Mouse (Mus musculus) intestine, embryonic 15.5 days (tissue): ENCODE measurements at regions not wholly inside any gene's neighbourhood (a gene's known extent, or its start where the extent isn't known, plus 50 kb on each side); places are given as distances from the start of the nearest gene placed in this dataset.
A peak's percentile ranks its signal among the peaks of the same experiment; 100 is the strongest.

ENCODE experiments used
- ATAC-seq: fragments of 200-750 bp; cut with Nextera tagmentation; 2 replicates; pipeline ENCODE4 v1.8.0; 2017; ENCODE audit warnings: moderate TSS enrichment, moderate library complexity
- H3K27ac ChIP-seq: fragments of 300-500 bp; sonication (generic); 2 replicates; pipeline ENCODE4 v1.5.1; 2015; ENCODE audit warnings: mild to moderate bottlenecking, inconsistent platforms
- H3K27me3 ChIP-seq: fragments of 300-500 bp; sonication (generic); replicated peaks from 2 replicates; pipeline ENCODE4 v1.6.1; 2015; ENCODE audit warnings: inconsistent platforms
- H3K36me3 ChIP-seq: fragments of 300-500 bp; sonication (generic); 2 replicates; pipeline ENCODE4 v1.6.1; 2015; ENCODE audit warnings: inconsistent platforms
- H3K4me1 ChIP-seq: fragments of 300-500 bp; sonication (generic); replicated peaks from 2 replicates; pipeline ENCODE4 v1.6.1; 2015; ENCODE audit warnings: inconsistent platforms
- H3K4me2 ChIP-seq: fragments of 300-500 bp; sonication (generic); replicated peaks from 2 replicates; pipeline ENCODE4 v1.6.1; 2015; ENCODE audit warnings: mild to moderate bottlenecking, inconsistent platforms
- H3K4me3 ChIP-seq: fragments of 300-500 bp; sonication (generic); replicated peaks from 2 replicates; pipeline ENCODE4 v1.5.1; 2015; ENCODE audit warnings: inconsistent platforms
- H3K9ac ChIP-seq: fragments of 300-500 bp; sonication (generic); 2 replicates; pipeline ENCODE4 v1.6.1; 2015; ENCODE audit warnings: inconsistent platforms
- H3K9me3 ChIP-seq: fragments of 300-500 bp; sonication (generic); 2 replicates; pipeline ENCODE4 v1.6.1; 2016; ENCODE audit warnings: inconsistent platforms
- WGBS: fragments of 180-500 bp; shearing (Covaris S2); methylation state at CpG from one replicate; pipeline ENCODE4 v1.1.7; 2015; 5-methylcytosine and 5-hydroxymethylcytosine counted together

DNA sequence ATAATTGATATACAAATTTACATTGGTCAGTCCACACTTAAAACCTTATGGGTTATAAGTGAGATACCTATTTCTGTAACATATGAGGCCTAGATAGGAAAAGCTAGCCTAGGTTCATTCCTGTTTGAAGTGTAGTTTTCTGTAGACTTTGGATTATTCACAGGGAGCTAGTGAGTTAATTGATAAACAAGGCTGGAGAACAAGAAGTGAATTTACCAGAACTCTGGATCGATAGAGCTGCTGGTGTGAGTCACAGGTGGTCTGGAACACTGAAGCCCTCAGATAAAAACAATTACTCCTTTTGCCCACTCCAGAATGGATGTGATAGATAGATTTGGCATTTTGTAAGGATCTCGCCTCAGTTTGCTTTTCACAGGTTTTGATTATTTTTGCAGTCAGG, 62.0 kb upstream of the Rtl1 start:
- Histone ChIP-seq H3K4me2 (no peak overlapping the region), H3K9ac (no peak overlapping the region), H3K27me3 (no peaks in the 10 kb centered on the region), H3K36me3 (no peaks in the 10 kb centered on the region), H3K4me1 (no peaks in the 10 kb centered on the region), H3K4me3 (no peak overlapping the region), H3K27ac (no peak overlapping the region), H3K9me3 (no peaks in the 10 kb centered on the region)
- no peak for ATAC-seq
- WGBS: 72% methylated on average over 2 of the region's 2 CpGs

DNA sequence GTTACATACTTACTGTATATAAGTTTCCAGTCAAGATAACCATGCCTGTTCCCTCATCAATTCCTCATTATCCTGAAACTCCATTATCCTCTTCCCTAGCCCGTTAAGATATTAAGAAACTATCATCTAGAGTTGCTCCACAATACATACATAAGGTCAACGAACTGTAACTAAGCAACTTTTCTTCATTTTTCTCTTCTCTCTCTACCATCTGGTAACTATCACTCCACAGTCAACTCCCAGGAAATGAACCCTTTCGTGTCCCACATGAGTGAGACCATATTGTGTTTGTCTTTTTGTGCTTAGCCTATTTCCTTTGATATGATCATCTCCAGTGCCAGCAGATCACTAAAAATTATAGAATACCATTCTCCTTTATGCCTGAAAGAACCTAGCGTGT, 74.6 kb upstream of the Rtl1 start:
- Histone ChIP-seq H3K27me3 (no peaks in the 10 kb centered on the region), H3K4me3 (no peak overlapping the region), H3K9ac (no peak overlapping the region), H3K36me3 (no peaks in the 10 kb centered on the region), H3K4me2 (no peak overlapping the region), H3K9me3 (no peaks in the 10 kb centered on the region), H3K4me1 (no peaks in the 10 kb centered on the region), H3K27ac (no peak overlapping the region)
- 60% methylated on average over 4 of the region's 4 CpGs for WGBS
- ATAC-seq: no peak

DNA sequence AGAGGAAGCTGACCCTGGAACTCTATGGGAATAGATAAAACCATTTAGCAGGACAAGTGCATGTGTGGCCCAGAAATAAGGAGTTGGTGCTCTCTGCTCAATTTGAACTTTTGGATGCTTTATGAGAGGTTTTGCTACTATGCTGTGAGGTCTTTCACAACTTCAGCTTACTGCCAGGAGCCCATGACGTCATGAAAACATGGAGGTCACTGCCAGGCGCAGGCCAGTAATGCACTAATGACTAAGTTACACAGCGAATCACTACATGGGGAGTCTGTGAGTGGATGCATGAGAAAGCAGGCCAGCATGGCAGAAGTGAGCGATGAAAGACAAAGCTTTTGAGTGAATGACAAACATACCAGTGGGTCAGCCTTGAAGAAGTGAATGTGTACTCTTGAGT, 93.9 kb upstream of the Rtl1 start:
- 92% methylated on average over 4 of the region's 4 CpGs for WGBS
- no peak overlapping the region for H3K4me2 ChIP-seq

DNA sequence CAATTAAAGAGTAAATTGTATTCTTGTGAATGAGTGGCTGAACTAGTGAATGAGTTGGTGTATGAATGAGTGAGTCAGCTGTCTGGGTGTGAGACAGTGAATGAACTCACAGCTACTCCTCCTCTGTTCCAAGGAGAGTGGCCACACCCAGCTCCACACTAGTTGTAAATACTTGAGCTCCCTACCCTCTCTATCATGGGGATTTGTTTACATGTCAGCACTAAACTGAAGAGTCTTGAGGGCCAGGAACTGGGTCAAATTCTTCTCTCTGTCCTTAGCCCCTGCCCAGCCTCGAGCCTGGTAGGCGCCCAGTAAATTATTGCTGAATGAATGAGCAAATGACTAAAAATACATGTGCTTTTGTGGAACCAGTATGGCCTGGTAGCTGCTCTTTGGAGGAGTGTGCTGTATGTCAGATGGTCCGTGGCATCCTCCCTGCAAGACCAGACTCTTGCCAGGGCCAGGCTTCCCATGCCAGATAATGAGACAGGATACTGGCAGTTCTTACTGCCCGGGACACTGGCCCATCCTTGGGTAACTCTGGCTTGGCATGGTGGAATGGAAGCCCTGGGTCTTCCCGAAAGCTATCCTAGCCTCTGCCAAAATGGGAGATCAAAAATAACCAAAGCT, 94.8 kb upstream of the Rtl1 start:
- peaks cover 4% of the 10 kb centered on the region; the same call in 1 of the 2 replicates for H3K36me3 ChIP-seq
- peak; percentile 28; the same call in 1 of the 2 replicates for ATAC-seq
- 62% methylated on average over 5 of the region's 5 CpGs for WGBS
- H3K4me1 ChIP-seq: no peaks in the 10 kb centered on the region
- no peak overlapping the region for H3K4me3 ChIP-seq
- no peaks in the 10 kb centered on the region for H3K27me3 ChIP-seq
- no peak overlapping the region for H3K27ac ChIP-seq
- H3K9ac ChIP-seq: no peak overlapping the region
- no peak overlapping the region for H3K4me2 ChIP-seq
- H3K9me3 ChIP-seq: no peaks in the 10 kb centered on the region

More for the DNA sequence above, 93.9 kb upstream of the Rtl1 start:
- Histone ChIP-seq H3K36me3 (peaks cover 4% of the 10 kb centered on the region; the same call in 1 of the 2 replicates), H3K4me1 (no peaks in the 10 kb centered on the region), H3K9ac (no peak overlapping the region), H3K27ac (no peak overlapping the region), H3K9me3 (no peaks in the 10 kb centered on the region), H3K4me3 (no peak overlapping the region), H3K27me3 (no peaks in the 10 kb centered on the region)
- no peak for ATAC-seq

DNA sequence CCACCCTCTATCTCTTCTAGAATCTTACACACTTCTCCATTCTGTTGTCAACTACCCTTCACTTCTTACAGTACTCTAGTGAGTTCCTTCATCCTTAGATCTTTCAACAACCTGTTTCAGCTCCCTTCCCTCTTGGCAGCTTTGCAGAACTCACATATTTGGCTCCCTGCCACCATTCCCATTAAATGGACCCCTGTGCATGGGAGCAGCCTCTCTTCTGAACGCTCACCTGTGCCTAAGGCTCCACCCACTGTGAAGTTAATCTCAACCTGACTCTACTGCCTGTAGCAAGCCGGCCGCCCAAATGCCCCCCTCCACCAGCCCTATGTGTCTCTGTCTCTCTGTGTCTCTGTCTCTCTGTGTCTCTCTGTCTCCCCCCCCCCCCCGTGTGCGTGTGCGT, 106.7 kb upstream of the Rtl1 start:
- Histone ChIP-seq H3K9ac (no peak overlapping the region), H3K36me3 (peaks cover 3% of the 10 kb centered on the region; the same call in 1 of the 2 replicates), H3K4me2 (no peak overlapping the region), H3K4me3 (no peak overlapping the region), H3K9me3 (no peaks in the 10 kb centered on the region), H3K4me1 (no peaks in the 10 kb centered on the region), H3K27ac (no peak overlapping the region), H3K27me3 (no peaks in the 10 kb centered on the region)
- no peak for ATAC-seq
- 85% methylated on average over 6 of the region's 6 CpGs for WGBS

DNA sequence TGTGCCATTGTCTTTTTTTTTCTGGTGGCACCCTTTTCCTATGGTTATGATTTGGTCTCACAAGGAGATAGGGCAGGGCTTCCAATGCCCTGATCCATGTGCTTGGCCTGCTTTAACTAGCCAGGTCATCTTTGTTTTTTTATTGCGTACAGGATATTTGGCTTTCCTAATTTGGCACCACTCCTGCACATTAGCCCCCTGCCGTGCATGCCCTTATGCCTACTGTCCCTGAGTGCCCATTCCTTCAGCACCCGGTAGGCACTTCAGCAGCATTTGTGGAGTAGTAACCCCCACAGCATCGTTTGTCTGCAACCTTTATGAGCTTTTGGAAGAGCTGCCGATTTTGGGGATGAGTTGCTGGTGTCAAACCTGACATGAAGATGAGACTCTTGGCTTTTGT, 109.5 kb upstream of the Rtl1 start:
- H3K9me3 ChIP-seq: no peaks in the 10 kb centered on the region
- peaks cover 9% of the 10 kb centered on the region for H3K36me3 ChIP-seq
- WGBS: 89% methylated on average over 5 of the region's 5 CpGs
- H3K4me1 ChIP-seq: no peaks in the 10 kb centered on the region
- H3K9ac ChIP-seq: no peak overlapping the region
- H3K4me2 ChIP-seq: no peak overlapping the region
- H3K27ac ChIP-seq: no peak overlapping the region
- H3K4me3 ChIP-seq: no peak overlapping the region
- no peak for ATAC-seq
- no peaks in the 10 kb centered on the region for H3K27me3 ChIP-seq

DNA sequence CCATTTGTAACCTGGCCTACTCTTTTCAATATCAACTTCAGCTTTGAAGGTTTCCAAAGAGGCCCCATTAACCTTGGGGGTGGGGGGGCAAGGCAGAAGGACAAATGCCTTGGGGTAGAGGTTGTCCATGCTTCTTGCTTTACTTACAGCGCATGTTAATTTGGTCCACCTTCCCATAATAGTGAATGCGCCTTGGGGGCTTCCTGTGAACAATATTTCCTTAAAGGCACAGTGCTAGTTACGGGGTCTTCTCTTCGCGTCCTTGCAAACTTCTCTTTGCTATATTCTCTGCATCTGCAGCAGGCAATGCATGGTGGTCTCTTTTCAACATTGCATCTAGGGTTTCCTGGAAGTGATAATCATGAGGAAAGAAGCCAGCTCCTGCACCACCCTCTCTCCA, 111.3 kb upstream of the Rtl1 start:
- no peak for ATAC-seq
- no peaks in the 10 kb centered on the region for H3K9me3 ChIP-seq
- H3K27ac ChIP-seq: no peak overlapping the region
- no peak overlapping the region for H3K9ac ChIP-seq
- no peak overlapping the region for H3K4me3 ChIP-seq
- H3K4me2 ChIP-seq: no peak overlapping the region
- WGBS: 95% methylated on average over 5 of the region's 5 CpGs
- H3K4me1 ChIP-seq: no peaks in the 10 kb centered on the region
- H3K27me3 ChIP-seq: no peaks in the 10 kb centered on the region
- peaks cover 9% of the 10 kb centered on the region for H3K36me3 ChIP-seq

DNA sequence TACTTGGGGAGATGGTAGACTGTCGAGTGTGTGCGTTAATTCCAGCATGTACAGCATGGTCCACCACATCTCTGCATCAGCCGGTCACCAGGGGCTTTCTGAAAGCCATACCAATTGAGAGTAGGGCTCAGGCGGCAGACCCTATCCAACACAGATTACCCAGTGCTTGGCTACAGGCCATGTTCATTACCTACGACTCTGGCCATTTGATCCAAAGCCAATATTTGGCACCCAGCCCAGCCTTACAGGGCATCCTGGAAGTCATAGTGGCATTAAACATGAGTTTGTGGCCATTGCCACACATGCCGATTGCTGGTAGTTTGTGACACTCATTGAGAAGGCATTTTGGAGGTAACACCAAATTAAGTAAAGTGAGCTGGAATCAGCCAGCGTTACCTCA, 111.8 kb upstream of the Rtl1 start:
- no peak overlapping the region for H3K4me3 ChIP-seq
- no peak overlapping the region for H3K9ac ChIP-seq
- WGBS: 91% methylated on average over 7 of the region's 7 CpGs
- no peaks in the 10 kb centered on the region for H3K27me3 ChIP-seq
- ATAC-seq: no peak
- no peaks in the 10 kb centered on the region for H3K4me1 ChIP-seq
- H3K36me3 ChIP-seq: peaks cover 10% of the 10 kb centered on the region
- no peak overlapping the region for H3K27ac ChIP-seq
- no peak overlapping the region for H3K4me2 ChIP-seq
- H3K9me3 ChIP-seq: no peaks in the 10 kb centered on the region

DNA sequence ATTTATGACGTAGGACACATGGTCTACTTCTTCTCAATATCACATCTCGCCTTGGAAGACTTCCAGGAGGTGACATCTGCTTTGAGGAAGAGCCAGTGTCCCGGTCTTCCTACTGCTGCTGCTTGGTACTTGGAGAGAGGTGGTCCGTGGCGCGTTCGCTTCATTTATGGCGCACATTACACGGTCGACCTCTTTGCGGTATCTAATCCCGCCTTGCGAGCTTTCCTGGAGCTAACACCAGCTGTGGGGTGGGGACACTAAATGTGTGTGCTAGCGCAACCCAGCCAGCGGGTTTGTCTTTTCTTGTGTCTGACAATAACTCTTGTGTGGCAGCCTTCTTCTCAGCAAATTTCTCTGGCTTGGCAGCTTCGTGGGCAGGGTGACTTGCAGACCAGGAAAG, 112.3 kb upstream of the Rtl1 start:
- Histone ChIP-seq H3K9me3 (no peaks in the 10 kb centered on the region), H3K4me2 (no peak overlapping the region), H3K36me3 (peaks cover 12% of the 10 kb centered on the region), H3K27me3 (no peaks in the 10 kb centered on the region), H3K9ac (no peak overlapping the region), H3K4me3 (no peak overlapping the region), H3K4me1 (no peaks in the 10 kb centered on the region), H3K27ac (no peak overlapping the region)
- ATAC-seq: no peak
- WGBS: 94% methylated on average over 16 of the region's 16 CpGs

DNA sequence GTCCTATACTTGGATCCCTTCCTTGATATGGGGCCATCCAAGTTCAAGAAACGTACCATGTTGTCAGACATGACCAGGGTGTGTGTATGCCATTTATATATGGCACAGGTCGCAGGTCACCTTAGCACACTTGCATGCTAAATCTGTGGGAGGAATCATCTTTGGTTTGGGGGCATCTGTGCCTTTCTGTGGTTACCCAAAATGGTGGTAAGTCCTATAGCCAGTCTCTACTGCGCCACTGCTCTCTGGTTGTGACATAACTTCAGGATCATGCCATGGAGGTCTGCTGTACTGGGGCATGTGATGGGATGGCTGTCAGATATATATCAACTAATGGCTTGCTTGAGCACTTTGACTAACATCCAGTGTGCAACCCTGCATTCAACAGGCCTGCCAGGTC, 112.9 kb upstream of the Rtl1 start:
- no peak for ATAC-seq
- H3K9me3 ChIP-seq: no peaks in the 10 kb centered on the region
- H3K4me1 ChIP-seq: no peaks in the 10 kb centered on the region
- H3K4me3 ChIP-seq: no peak overlapping the region
- H3K36me3 ChIP-seq: peaks cover 12% of the 10 kb centered on the region
- no peak overlapping the region for H3K27ac ChIP-seq
- H3K9ac ChIP-seq: no peak overlapping the region
- WGBS: 90% methylated on average over 3 of the region's 3 CpGs
- H3K27me3 ChIP-seq: no peaks in the 10 kb centered on the region
- H3K4me2 ChIP-seq: no peak overlapping the region

DNA sequence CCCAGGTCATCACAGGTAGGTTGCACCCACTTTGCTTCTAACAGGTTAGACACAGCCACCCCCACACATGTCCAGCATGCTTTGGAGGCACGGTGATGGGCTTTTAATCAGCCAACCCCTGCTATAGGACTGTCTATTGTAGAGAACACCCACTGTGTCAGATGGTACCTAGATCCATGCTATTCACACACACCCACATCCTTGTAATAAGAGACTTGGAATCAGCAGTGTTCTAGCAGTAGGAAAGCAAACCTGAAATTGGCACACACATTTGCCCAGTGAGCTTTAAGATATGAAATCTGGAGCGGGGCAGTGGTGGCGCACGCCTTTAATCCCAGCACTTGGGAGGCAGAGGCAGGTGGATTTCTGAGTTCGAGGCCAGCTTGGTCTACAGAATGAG, 113.9 kb upstream of the Rtl1 start:
- 93% methylated on average over 5 of the region's 5 CpGs for WGBS
- H3K4me2 ChIP-seq: no peak overlapping the region
- no peaks in the 10 kb centered on the region for H3K27me3 ChIP-seq
- H3K27ac ChIP-seq: no peak overlapping the region
- H3K4me3 ChIP-seq: no peak overlapping the region
- H3K9me3 ChIP-seq: no peaks in the 10 kb centered on the region
- H3K9ac ChIP-seq: no peak overlapping the region
- peaks cover 11% of the 10 kb centered on the region for H3K36me3 ChIP-seq
- no peaks in the 10 kb centered on the region for H3K4me1 ChIP-seq
- no peak for ATAC-seq

DNA sequence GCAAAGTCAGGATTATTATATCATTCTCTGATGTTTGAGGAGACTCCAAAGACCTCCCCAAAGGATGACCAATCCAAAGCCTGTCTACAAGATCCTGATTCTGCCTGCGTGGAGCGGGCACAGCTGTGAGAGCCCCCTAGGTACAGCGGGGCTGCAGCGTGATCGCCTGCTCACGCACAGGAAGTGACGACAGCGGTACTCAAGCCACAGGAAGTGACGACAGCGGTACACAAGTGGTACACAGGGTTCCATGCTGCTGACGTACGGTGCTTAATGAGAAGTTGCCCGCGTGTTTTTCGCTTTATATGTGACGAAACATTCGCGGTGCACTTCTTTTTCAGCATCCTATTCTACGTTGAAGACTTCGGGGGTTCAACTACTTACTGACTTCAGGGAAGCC, 116.9 kb upstream of the Rtl1 start:
- peaks cover 7% of the 10 kb centered on the region for H3K36me3 ChIP-seq
- H3K4me1 ChIP-seq: no peaks in the 10 kb centered on the region
- H3K9ac ChIP-seq: no peak overlapping the region
- H3K4me3 ChIP-seq: no peak overlapping the region
- no peak for ATAC-seq
- H3K27me3 ChIP-seq: no peaks in the 10 kb centered on the region
- H3K27ac ChIP-seq: no peak overlapping the region
- H3K9me3 ChIP-seq: no peaks in the 10 kb centered on the region
- WGBS: 93% methylated on average over 20 of the region's 20 CpGs
- no peak overlapping the region for H3K4me2 ChIP-seq

DNA sequence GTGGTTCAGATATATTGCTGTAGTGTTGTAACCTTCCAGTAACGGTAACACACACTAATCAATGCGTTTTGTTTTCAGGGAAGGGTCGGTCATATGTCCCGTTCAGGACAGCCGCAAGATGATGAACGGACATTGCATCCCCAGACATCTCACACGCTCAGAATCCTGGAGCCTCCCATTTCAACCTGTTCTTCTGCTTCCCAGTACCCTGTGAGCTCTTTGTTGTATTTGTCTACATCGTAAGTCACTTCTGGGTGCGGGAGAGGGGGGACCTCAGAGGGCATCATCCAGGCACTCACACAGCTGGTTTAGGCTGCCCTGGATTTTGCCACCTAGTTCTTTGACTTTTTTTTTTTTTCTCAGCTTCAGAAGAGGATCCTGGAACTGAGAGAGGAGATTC, 117.9 kb upstream of the Rtl1 start:
- H3K4me2 ChIP-seq: no peak overlapping the region
- no peaks in the 10 kb centered on the region for H3K4me1 ChIP-seq
- H3K36me3 ChIP-seq: peaks cover 3% of the 10 kb centered on the region; the same call in 1 of the 2 replicates
- no peaks in the 10 kb centered on the region for H3K27me3 ChIP-seq
- WGBS: 90% methylated on average over 9 of the region's 9 CpGs
- no peaks in the 10 kb centered on the region for H3K9me3 ChIP-seq
- H3K9ac ChIP-seq: no peak overlapping the region
- ATAC-seq: no peak
- H3K27ac ChIP-seq: no peak overlapping the region
- no peak overlapping the region for H3K4me3 ChIP-seq
